Mouse (Mus musculus): ENCODE data around the gene Zdhhc21. TPM values are rescaled to one million over a fixed set of nuclear protein-coding genes. Genes with fewer than 3 reads are reported as not detected.

The Zdhhc21 gene
- polyA plus RNA-seq, 1 experiment from 2014 or later = 15.9 TPM

DNA sequence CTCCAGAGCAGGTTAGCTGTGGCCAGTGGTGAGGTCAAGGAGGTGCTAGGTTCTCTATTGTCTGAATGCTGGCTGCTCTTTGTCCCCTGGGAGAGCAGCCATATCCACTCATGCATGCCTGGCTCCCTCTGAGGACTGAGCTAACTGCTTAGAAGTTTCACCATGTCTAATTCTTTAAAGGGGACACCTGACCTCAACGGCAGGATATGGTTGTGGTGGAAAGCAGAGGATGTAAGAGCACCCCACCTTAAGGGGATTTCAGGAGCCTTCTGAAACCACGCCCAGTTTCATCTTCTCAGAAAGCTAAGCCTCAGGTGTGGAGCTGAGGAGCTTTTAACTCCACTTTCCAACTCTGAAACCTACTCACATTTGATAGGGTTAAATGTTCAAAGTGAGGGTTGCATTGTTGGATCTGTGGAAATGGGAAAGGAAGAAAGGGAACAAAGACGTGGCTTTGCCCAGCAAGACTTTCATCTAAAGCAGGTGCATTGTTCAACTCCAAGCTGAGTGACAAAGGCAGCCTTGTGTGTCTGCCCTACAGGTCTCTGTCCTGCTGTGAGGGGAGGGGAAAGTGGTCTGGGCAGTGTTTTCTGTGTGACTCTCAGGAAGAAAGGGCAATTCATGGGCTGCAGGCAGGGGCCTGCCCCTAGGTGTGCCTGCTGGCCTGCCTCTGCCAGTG is 104.0 kb downstream of the Zdhhc21 start:
- Histone ChIP-seq H3K9me3 (ENCODE audit: control insufficient read depth, low read length) (no peaks in the 10 kb centered on the region), H3K27me3 (replicated peaks; ENCODE audit: control insufficient read depth, insufficient read depth, low read length) (no peaks in the 10 kb centered on the region), H3K4me3 (ENCODE audit: low read length) (no peak overlapping the region), H3K4me1 (ENCODE audit: control insufficient read depth, insufficient read depth, low read length) (no peaks in the 10 kb centered on the region), H3K9ac (ENCODE audit: low read depth, low read length) (no peak overlapping the region), H3K27ac (ENCODE audit: low read length) (no peak overlapping the region), H3K4me2 (ENCODE audit: low read depth, low read length) (no peak overlapping the region), H3K36me3 (ENCODE audit: control insufficient read depth, insufficient read depth, low read length) (no peaks in the 10 kb centered on the region)
- 53% methylated on average over 3 of the region's 3 CpGs for WGBS
- ATAC-seq = no peak

Other genes with a start within 250 kb of the Zdhhc21 start
- 27.6 and 32.3 TPM in 2 replicates for gene Nfib, start 154.2 kb downstream of the Zdhhc21 start, polyA plus RNA-seq (2015; fragmentation: Nextera tagmentation; extraction: Ambion mirVana)
- 0.07 TPM in 1 of 2 replicates, not detected in the other for gene Cer1, start 25.2 kb upstream of the Zdhhc21 start, polyA plus RNA-seq (2015; fragmentation: Nextera tagmentation; extraction: Ambion mirVana)
- gene Frem1, start 192.4 kb upstream of the Zdhhc21 start, polyA plus RNA-seq (2015; fragmentation: Nextera tagmentation; extraction: Ambion mirVana) = 4.0 and 4.1 TPM in 2 replicates